7 mouse cellular contexts compared by ENCODE assay signal in genomic region chr14:93214846-93215245, GRCm38 (mm10).
A peak's percentile ranks its signal among the peaks of the same experiment; 100 is the strongest.
DNase-seq lines count a peak whose midpoint lies in the region.
"Not testable (repeated sequence)": the region's sequence is repeated elsewhere in the genome, so short reads cannot be mapped to it uniquely, and the experiment has no call there.

No protein-coding gene starts in this region.

- peak; percentile 70 for DNase-seq in cerebellum, adult 11-12 months
- DNase-seq in frontal cortex, postnatal 36 days (ENCODE audit: low spot score in 2 of 2): peak; percentile 79 to 81
- peak; percentile 65 to 72 for DNase-seq in heart, postnatal 14 days
- peak; percentile 82 to 85 for DNase-seq in layer of hippocampus, adult 18-20 months (ENCODE audit: low spot score in 2 of 2)
- peak; percentile 76 to 84 for DNase-seq in left cerebral cortex, postnatal 14 days (ENCODE audit: low spot score in 2 of 2)
- peak; percentile 74 for DNase-seq in ovary, postnatal 14 days (ENCODE audit: low spot score)
- peak; percentile 83 for DNase-seq in testis, postnatal 14 days (ENCODE audit: low spot score)

- intact Hi-C loops in heart, postnatal 14 days (cut with DNase I); left cerebral cortex, postnatal 14 days (cut with DNase I): not testable (repeated sequence)

Comparison
In these comparisons a context has a peak if more than half of its experiments do, and no peak if none do; other contexts are left out.
1. Peak in every context shown above with its lines: DNase-seq.